Mouse (Mus musculus): Measurements from ENCODE around the gene Haus4. TPM values are rescaled to one million over a fixed set of nuclear protein-coding genes. Genes with fewer than 3 reads are reported as not detected.

Haus4 gene
- polyA plus RNA-seq, 1 experiment from 2014 or later, result 14.7 TPM

DNA sequence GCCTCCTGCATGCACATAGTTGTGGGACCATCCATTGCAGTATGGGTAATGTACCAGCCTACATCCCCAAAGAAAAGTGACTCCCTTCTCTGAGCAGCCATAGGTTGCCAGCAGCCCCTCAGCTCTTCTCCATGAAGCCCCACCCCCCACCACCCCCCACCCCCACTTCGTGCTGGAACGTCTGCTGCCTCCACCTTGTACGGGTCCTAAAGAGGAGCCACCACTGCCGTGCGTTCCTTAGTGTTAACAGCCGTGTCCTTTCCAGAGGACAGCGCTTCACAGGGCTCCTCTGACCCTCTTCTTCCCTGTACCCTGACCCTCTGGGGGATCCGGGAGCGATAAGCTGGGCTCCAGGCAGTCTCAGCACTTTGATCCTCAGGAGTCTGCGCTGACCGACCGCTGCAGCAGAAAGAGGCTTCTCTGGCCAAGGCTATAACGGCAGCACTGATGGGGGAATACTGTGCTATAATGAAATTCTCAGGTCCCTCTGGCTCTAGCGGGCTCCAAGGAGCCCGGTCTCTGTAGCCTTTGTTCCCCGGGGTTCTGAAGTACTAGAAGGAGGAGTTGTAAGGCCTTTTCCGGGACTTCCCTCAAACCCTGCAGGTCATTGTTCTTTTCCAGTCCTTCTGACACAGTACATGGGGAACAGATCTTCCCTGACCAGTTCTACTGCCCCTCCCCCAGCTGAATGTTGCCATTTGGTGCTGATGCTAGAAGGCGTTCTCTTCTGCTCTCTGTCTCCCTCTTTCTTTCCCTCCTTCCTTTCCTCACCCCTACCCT lies 27.0 kb downstream of the Haus4 start:
- peak overlapping the region; percentile 68 for H3K9ac ChIP-seq (replicated peaks; ENCODE audit: low read length)
- ATAC-seq (ENCODE audit: low FRiP score, low TSS enrichment), result peak; percentile 79
- WGBS, result under 1% methylated on average over 18 of the region's 18 CpGs
- peak overlapping the region; percentile 66 for H3K4me2 ChIP-seq (ENCODE audit: low read length)
- DNase-seq, result peak; percentile 76
- H3K27me3 ChIP-seq (ENCODE audit: control insufficient read depth, insufficient read depth, low read length), result no peaks in the 10 kb centered on the region
- H3K27ac ChIP-seq (replicated peaks; ENCODE audit: low read depth, low read length), result peak overlapping the region; percentile 86
- H3K4me1 ChIP-seq (ENCODE audit: control insufficient read depth, insufficient read depth, low read length), result 0 out of 2 replicates have a peak, but pooled peaks cover 11% of the 10 kb centered on the region
- no peaks in the 10 kb centered on the region for H3K36me3 ChIP-seq (ENCODE audit: control insufficient read depth, insufficient read depth, low read length)
- H3K4me3 ChIP-seq (replicated peaks; ENCODE audit: low read depth, low read length), result peak overlapping the region; percentile 40
- H3K9me3 ChIP-seq (ENCODE audit: control insufficient read depth, low read length), result no peaks in the 10 kb centered on the region

DNA sequence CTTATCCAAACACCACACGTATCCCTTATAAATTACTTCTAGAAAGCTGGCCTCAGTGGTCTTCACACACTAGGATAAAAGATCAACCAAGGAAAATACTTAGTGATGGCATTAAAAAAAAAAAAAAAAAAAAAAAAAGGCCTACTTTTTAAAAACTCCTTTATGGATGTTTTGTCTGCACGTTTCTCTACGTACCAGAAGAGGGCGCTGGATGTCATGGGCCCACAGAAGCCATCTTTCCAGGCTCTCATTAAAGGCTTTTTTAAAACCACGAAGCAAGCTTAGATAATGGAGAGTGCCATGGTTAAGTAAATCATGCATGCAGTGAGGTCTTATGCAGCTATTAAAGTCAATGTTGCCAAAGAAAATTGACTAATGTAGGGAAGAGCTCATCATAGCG lies 30.8 kb downstream of the Haus4 start:
- Histone ChIP-seq H3K36me3 (ENCODE audit: control insufficient read depth, insufficient read depth, low read length) (no peaks in the 10 kb centered on the region), H3K27ac (replicated peaks; ENCODE audit: low read depth, low read length) (no peak overlapping the region), H3K4me3 (replicated peaks; ENCODE audit: low read depth, low read length) (no peak overlapping the region), H3K9me3 (ENCODE audit: control insufficient read depth, low read length) (no peaks in the 10 kb centered on the region), H3K27me3 (ENCODE audit: control insufficient read depth, insufficient read depth, low read length) (no peaks in the 10 kb centered on the region), H3K9ac (replicated peaks; ENCODE audit: low read length) (no peak overlapping the region), H3K4me1 (ENCODE audit: control insufficient read depth, insufficient read depth, low read length) (0 out of 2 replicates have a peak, but pooled peaks cover 11% of the 10 kb centered on the region), H3K4me2 (ENCODE audit: low read length) (no peak overlapping the region)
- WGBS, result 28% methylated on average over 6 of the region's 6 CpGs
- ATAC-seq (ENCODE audit: low FRiP score, low TSS enrichment) (no peak), DNase-seq (peak; percentile 34)

DNA sequence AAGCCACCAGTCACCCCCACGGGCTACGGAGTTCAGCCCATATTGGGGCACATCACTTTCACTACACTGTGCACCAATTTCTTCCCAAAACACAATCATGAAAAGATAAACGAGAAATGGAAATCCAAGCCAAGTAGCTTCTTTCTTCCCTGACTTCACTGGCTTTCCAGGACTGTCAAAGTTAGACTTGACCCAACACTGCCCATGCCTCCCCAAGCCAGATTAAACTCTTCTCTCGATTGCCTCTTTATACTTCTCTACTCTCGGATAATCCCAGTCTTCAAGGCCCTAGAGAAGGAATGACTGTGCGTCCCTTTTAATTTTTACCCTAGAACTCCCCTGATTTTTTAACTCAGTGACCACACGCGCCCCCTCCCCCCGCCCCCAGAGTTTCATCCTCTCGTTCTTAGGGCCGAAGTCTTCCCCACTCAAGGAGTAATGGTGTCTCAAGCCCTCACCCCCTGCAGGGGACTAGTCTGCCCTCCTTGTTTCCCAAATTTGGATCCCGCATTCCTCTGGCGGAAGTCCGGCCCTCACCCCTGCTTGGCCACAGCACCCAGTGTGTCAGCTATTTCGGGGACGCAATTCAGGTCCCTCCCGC lies 37.6 kb downstream of the Haus4 start:
- Histone ChIP-seq H3K4me3 (replicated peaks; ENCODE audit: low read depth, low read length) (peak overlapping the region; percentile 67), H3K4me2 (ENCODE audit: low read length) (peak overlapping the region; percentile 58), H3K9me3 (ENCODE audit: control insufficient read depth, low read length) (no peaks in the 10 kb centered on the region), H3K9ac (replicated peaks; ENCODE audit: low read length) (peak overlapping the region; percentile 64), H3K27ac (replicated peaks; ENCODE audit: low read depth, low read length) (peak overlapping the region; percentile 79), H3K36me3 (ENCODE audit: control insufficient read depth, insufficient read depth, low read length) (peaks cover 32% of the 10 kb centered on the region), H3K4me1 (ENCODE audit: control insufficient read depth, insufficient read depth, low read length) (peaks cover 13% of the 10 kb centered on the region), H3K27me3 (ENCODE audit: control insufficient read depth, insufficient read depth, low read length) (no peaks in the 10 kb centered on the region)
- DNase-seq (peak; percentile 12), ATAC-seq (ENCODE audit: low FRiP score, low TSS enrichment) (peak; percentile 64)
- 5% methylated on average over 17 of the region's 17 CpGs for WGBS

DNA sequence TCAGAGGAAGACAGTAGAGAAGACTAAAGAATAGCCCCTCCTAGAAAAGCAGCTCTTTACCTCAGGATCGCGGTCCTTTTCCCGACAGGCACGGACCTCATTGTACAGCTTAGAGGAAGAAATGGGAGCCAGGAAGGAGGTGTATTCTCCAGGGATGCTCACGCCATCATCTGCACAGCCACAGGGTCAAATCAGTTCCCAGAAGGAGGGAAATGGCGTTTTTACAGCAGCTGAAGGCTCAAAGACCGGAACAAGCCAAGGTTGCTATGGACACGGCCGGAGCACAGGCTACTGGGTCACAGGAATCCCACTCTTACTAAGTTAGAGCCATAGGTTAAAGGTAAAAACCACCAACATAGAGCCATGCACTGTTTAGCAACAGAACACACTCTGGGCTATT lies 44.6 kb downstream of the Haus4 start:
- ATAC-seq (ENCODE audit: low FRiP score, low TSS enrichment) (no peak), DNase-seq (no peak)
- Histone ChIP-seq H3K4me2 (ENCODE audit: low read length) (no peak overlapping the region), H3K9me3 (ENCODE audit: control insufficient read depth, low read length) (no peaks in the 10 kb centered on the region), H3K36me3 (ENCODE audit: control insufficient read depth, insufficient read depth, low read length) (peaks cover 84% of the 10 kb centered on the region), H3K4me1 (ENCODE audit: control insufficient read depth, insufficient read depth, low read length) (no peaks in the 10 kb centered on the region), H3K4me3 (replicated peaks; ENCODE audit: low read depth, low read length) (no peak overlapping the region), H3K9ac (replicated peaks; ENCODE audit: low read length) (no peak overlapping the region), H3K27me3 (ENCODE audit: control insufficient read depth, insufficient read depth, low read length) (no peaks in the 10 kb centered on the region), H3K27ac (replicated peaks; ENCODE audit: low read depth, low read length) (no peak overlapping the region)
- 94% methylated on average over 9 of the region's 9 CpGs for WGBS

DNA sequence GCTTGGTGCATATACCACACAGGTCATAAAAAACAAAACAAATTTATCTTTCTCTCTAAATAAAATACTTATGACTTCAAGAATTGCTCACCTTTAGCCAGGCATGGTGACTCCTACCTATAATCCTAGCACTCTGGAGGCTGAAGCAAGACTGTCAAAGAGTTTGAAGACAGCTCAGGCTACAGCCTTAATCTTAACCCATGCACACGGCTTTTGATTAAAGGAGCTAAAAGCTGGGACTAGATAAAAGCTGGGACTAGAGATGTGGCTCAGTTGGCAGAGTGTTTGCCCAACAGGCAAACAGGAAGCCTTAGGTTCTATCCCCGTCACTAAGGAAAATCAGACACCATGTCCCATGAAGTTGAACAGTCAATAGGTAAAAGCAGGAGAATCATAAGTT lies 51.3 kb downstream of the Haus4 start:
- 76% methylated on average over 2 of the region's 2 CpGs for WGBS
- ATAC-seq (ENCODE audit: low FRiP score, low TSS enrichment) (no peak), DNase-seq (no peak)
- no peak overlapping the region for H3K4me2 ChIP-seq (ENCODE audit: low read length)
- no peak overlapping the region for H3K27ac ChIP-seq (replicated peaks; ENCODE audit: low read depth, low read length)
- no peaks in the 10 kb centered on the region for H3K27me3 ChIP-seq (ENCODE audit: control insufficient read depth, insufficient read depth, low read length)
- no peaks in the 10 kb centered on the region for H3K4me1 ChIP-seq (ENCODE audit: control insufficient read depth, insufficient read depth, low read length)
- H3K4me3 ChIP-seq (replicated peaks; ENCODE audit: low read depth, low read length), result no peak overlapping the region
- H3K36me3 ChIP-seq (ENCODE audit: control insufficient read depth, insufficient read depth, low read length), result peaks cover 18% of the 10 kb centered on the region
- H3K9ac ChIP-seq (replicated peaks; ENCODE audit: low read length), result no peak overlapping the region
- H3K9me3 ChIP-seq (ENCODE audit: control insufficient read depth, low read length), result no peaks in the 10 kb centered on the region

DNA sequence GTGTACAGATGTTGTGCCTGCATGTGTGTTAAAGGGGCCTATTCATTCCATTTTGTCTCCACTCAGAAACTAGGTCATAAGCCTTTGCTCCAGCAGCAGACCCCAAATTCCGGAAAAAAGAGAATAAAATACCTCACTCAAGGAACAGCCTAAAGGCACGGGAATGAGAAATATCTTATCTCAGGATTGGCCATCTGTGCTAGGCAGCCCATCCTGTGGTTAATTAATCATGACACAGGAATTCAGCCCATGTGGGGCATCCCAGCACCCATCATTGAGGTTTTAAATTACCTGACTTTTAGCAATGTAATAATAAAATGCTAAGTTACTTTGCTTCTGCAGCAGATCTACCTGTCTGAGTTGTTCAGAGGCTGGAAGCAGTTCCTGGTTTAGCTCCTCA lies 53.1 kb downstream of the Haus4 start:
- H3K36me3 ChIP-seq (ENCODE audit: control insufficient read depth, insufficient read depth, low read length), result peaks cover 2% of the 10 kb centered on the region; the same call in 1 of the 2 replicates
- no peak for DNase-seq
- H3K9ac ChIP-seq (replicated peaks; ENCODE audit: low read length), result no peak overlapping the region
- H3K27me3 ChIP-seq (ENCODE audit: control insufficient read depth, insufficient read depth, low read length), result no peaks in the 10 kb centered on the region
- 91% methylated on average over 2 of the region's 2 CpGs for WGBS
- H3K9me3 ChIP-seq (ENCODE audit: control insufficient read depth, low read length), result no peaks in the 10 kb centered on the region
- ATAC-seq (ENCODE audit: low FRiP score, low TSS enrichment), result no peak
- no peak overlapping the region for H3K4me2 ChIP-seq (ENCODE audit: low read length)
- H3K4me3 ChIP-seq (replicated peaks; ENCODE audit: low read depth, low read length), result no peak overlapping the region
- no peaks in the 10 kb centered on the region for H3K4me1 ChIP-seq (ENCODE audit: control insufficient read depth, insufficient read depth, low read length)
- no peak overlapping the region for H3K27ac ChIP-seq (replicated peaks; ENCODE audit: low read depth, low read length)

DNA sequence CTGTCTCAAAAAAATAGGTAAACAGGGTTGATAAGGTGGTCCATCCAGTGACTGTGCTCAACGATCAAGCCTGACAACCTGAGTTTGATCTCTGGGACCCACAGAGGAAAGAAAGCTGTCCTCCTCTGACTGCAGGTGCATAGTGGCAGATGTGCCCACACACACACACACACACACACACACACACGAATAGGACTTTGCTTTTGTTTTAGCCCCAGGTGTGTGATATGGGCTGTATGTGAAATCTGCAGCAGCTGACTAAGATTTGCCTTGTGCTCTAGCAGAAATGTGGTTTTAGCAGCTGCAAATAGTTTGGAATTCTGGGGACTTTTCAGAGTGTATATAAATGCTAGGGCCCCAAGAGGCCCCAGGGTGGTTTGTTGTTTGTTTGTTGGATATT lies 55.1 kb downstream of the Haus4 start:
- no peaks in the 10 kb centered on the region for H3K4me1 ChIP-seq (ENCODE audit: control insufficient read depth, insufficient read depth, low read length)
- H3K36me3 ChIP-seq (ENCODE audit: control insufficient read depth, insufficient read depth, low read length), result no peaks in the 10 kb centered on the region
- H3K27me3 ChIP-seq (ENCODE audit: control insufficient read depth, insufficient read depth, low read length), result no peaks in the 10 kb centered on the region
- H3K4me2 ChIP-seq (ENCODE audit: low read length), result no peak overlapping the region
- H3K9ac ChIP-seq (replicated peaks; ENCODE audit: low read length), result no peak overlapping the region
- no peak for DNase-seq
- no peak overlapping the region for H3K4me3 ChIP-seq (replicated peaks; ENCODE audit: low read depth, low read length)
- H3K27ac ChIP-seq (replicated peaks; ENCODE audit: low read depth, low read length), result no peak overlapping the region
- WGBS, result 82% methylated on average over 2 of the region's 2 CpGs
- ATAC-seq (ENCODE audit: low FRiP score, low TSS enrichment), result no peak
- no peaks in the 10 kb centered on the region for H3K9me3 ChIP-seq (ENCODE audit: control insufficient read depth, low read length)

DNA sequence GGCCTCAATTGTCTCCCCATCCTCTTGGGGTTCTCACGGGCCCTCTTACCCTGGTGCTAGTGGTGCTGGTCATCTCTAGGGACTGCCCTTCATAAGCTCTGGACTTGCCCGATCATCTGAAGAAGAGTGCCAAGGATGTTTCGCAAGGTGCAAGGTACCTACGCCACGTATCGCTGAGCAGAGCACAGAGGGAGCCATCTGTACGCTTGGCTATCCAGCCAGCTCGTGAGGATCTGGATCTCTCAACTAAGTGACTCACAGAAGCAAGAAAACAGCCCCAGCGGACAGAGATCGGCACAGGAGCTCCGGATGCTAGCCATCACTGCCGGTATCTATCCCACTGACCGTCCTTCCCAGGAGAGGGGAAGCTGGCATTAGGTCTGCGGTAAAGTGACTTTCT lies 57.7 kb downstream of the Haus4 start:
- H3K4me3 ChIP-seq (replicated peaks; ENCODE audit: low read depth, low read length), result no peak overlapping the region
- DNase-seq (no peak), ATAC-seq (ENCODE audit: low FRiP score, low TSS enrichment) (no peak)
- no peaks in the 10 kb centered on the region for H3K36me3 ChIP-seq (ENCODE audit: control insufficient read depth, insufficient read depth, low read length)
- no peaks in the 10 kb centered on the region for H3K4me1 ChIP-seq (ENCODE audit: control insufficient read depth, insufficient read depth, low read length)
- H3K9ac ChIP-seq (replicated peaks; ENCODE audit: low read length), result no peak overlapping the region
- H3K27me3 ChIP-seq (ENCODE audit: control insufficient read depth, insufficient read depth, low read length), result no peaks in the 10 kb centered on the region
- no peaks in the 10 kb centered on the region for H3K9me3 ChIP-seq (ENCODE audit: control insufficient read depth, low read length)
- H3K4me2 ChIP-seq (ENCODE audit: low read length), result no peak overlapping the region
- H3K27ac ChIP-seq (replicated peaks; ENCODE audit: low read depth, low read length), result no peak overlapping the region
- WGBS, result 86% methylated on average over 14 of the region's 14 CpGs

DNA sequence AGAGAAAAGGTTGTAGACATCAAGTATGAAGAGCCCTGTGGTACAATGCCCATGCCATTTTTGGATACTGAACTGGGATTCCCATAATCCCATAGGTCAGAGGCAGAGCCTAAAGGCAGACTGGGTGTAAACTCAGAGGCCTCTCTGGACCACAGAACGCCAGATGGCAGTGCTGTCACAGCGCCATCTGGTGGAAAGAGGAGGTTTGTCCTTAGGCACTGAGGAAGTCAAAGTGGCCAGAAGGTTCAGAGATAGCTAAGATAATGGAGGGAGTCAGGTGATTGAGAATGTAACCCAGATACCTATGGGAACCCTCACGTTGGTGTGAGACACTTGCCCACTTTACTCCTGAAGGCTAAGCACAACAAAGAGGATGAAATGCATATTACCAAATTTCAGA lies 60.2 kb downstream of the Haus4 start:
- ATAC-seq (ENCODE audit: low FRiP score, low TSS enrichment) (peak; percentile 17; the same call in 1 of the 2 replicates), DNase-seq (peak; percentile 81)
- WGBS, result 2% methylated on average over 3 of the region's 3 CpGs
- Histone ChIP-seq H3K9me3 (ENCODE audit: control insufficient read depth, low read length) (no peaks in the 10 kb centered on the region), H3K27me3 (ENCODE audit: control insufficient read depth, insufficient read depth, low read length) (no peaks in the 10 kb centered on the region), H3K36me3 (ENCODE audit: control insufficient read depth, insufficient read depth, low read length) (no peaks in the 10 kb centered on the region), H3K4me2 (ENCODE audit: low read length) (no peak overlapping the region), H3K27ac (replicated peaks; ENCODE audit: low read depth, low read length) (no peak overlapping the region), H3K9ac (replicated peaks; ENCODE audit: low read length) (no peak overlapping the region), H3K4me3 (replicated peaks; ENCODE audit: low read depth, low read length) (no peak overlapping the region), H3K4me1 (ENCODE audit: control insufficient read depth, insufficient read depth, low read length) (no peaks in the 10 kb centered on the region)
